Mouse (Mus musculus): Measurements from ENCODE around the gene Adck2. TPM values are rescaled to one million over a fixed set of nuclear protein-coding genes. Genes with fewer than 3 reads are reported as not detected.

Adck2 gene
- polyA plus RNA-seq, 1 experiment: 5.8 TPM

DNA sequence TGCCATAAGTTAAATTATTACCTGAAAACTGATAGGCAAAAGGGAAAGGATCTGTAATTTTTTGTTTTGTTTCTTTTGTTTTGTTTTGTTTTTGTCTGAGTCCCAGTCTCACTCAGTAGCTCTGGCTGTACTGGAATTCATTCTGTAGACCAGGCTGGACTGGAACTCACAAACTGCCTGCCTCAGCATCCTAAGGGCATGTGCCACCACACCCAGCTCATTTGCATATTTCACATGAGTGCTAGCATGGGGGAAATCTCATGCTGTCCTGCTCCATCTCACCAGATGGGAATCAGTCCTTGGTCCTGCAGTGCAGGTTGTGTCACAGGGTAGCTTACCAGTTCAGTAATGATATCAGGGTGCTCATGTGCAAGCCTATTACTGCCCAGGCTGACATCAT is 38.7 kb upstream of the Adck2 start:
- Histone ChIP-seq H3ac (ENCODE audit: control insufficient read depth, insufficient read length, low read depth) (no peak overlapping the region), H3K79me2 (ENCODE audit: control insufficient read depth, insufficient read depth) (no peaks in the 10 kb centered on the region), H3K36me3 (ENCODE audit: control insufficient read depth, insufficient read depth) (no peaks in the 10 kb centered on the region), H3K4me3 (ENCODE audit: insufficient read depth, poor library complexity, severe bottlenecking) (no peak overlapping the region), H3K27me3 (ENCODE audit: control insufficient read depth, insufficient read depth, insufficient read length) (no peaks in the 10 kb centered on the region), H3K79me3 (ENCODE audit: low read depth) (peaks cover 3% of the 10 kb centered on the region)
- TF ChIP-seq MYOG (IDR thresholded peaks at IDR 0.05; ENCODE audit: control insufficient read depth, extremely low read depth, insufficient read length) (no peak), CTCF (IDR thresholded peaks at IDR 0.05; ENCODE audit: control insufficient read depth, insufficient read depth, insufficient read length) (no peak), CEBPB (IDR thresholded peaks at IDR 0.05; ENCODE audit: low read depth) (no peak), MYOD1 (IDR thresholded peaks at IDR 0.05; ENCODE audit: control insufficient read depth, insufficient read length, low read depth) (no peak), FOSL1 (IDR thresholded peaks at IDR 0.05; ENCODE audit: insufficient read depth, low read length, poor library complexity, severe bottlenecking) (no peak), MAX (IDR thresholded peaks at IDR 0.05) (no peak), USF1 (IDR thresholded peaks at IDR 0.05; ENCODE audit: low read depth) (no peak)

DNA sequence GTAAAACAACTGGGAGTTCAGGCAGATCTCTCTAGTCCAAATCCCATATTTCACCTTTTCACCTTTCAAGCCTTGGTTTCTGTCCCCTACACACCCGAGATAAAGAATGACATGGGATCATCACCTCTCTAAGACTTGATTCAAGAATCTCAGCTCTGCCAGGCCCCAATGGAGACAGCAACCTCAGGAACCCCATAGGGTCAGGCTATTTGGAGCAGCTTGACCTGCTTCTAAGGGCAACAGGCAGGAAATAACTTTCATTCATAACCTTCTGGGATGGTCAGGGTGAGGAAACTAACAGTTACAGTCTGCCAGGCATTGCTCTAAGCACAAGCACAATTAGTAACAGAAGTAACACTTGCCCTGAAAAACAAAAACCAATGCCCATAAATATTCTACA is 37.1 kb upstream of the Adck2 start:
- no peak overlapping the region for H3K4me3 ChIP-seq (ENCODE audit: insufficient read depth, poor library complexity, severe bottlenecking)
- no peak for TF ChIP-seq CTCF (IDR thresholded peaks at IDR 0.05; ENCODE audit: control insufficient read depth, insufficient read depth, insufficient read length)
- TF ChIP-seq MYOG (IDR thresholded peaks at IDR 0.05; ENCODE audit: control insufficient read depth, extremely low read depth, insufficient read length): no peak
- no peak for TF ChIP-seq FOSL1 (IDR thresholded peaks at IDR 0.05; ENCODE audit: insufficient read depth, low read length, poor library complexity, severe bottlenecking)
- no peak for TF ChIP-seq MAX (IDR thresholded peaks at IDR 0.05)
- TF ChIP-seq USF1 (IDR thresholded peaks at IDR 0.05; ENCODE audit: low read depth): no peak
- no peak for TF ChIP-seq CEBPB (IDR thresholded peaks at IDR 0.05; ENCODE audit: low read depth)
- no peak for TF ChIP-seq MYOD1 (IDR thresholded peaks at IDR 0.05; ENCODE audit: control insufficient read depth, insufficient read length, low read depth)
- H3K79me2 ChIP-seq (ENCODE audit: control insufficient read depth, insufficient read depth): no peaks in the 10 kb centered on the region
- H3K36me3 ChIP-seq (ENCODE audit: control insufficient read depth, insufficient read depth): no peaks in the 10 kb centered on the region
- H3K79me3 ChIP-seq (ENCODE audit: low read depth): no peaks in the 10 kb centered on the region
- H3ac ChIP-seq (ENCODE audit: control insufficient read depth, insufficient read length, low read depth): no peak overlapping the region
- no peaks in the 10 kb centered on the region for H3K27me3 ChIP-seq (ENCODE audit: control insufficient read depth, insufficient read depth, insufficient read length)

DNA sequence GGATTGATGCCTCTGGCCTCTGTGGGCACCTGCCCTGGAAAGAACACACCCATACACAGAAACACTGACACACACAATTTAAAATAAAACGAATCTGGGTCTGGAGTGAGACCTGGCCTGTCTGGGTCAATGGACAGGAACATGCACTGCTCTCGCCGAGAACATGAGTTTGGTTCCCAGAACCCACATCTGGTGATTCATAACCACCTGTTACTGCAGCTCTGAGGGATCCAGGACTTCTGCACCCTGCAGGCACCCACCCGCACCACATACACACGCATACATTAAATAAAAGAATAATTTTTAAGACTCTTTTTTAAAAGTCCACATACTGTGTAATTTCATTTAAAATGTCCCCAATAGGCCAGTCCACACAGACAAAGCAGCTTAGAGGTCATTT is 36.4 kb upstream of the Adck2 start:
- no peaks in the 10 kb centered on the region for H3K36me3 ChIP-seq (ENCODE audit: control insufficient read depth, insufficient read depth)
- no peak overlapping the region for H3K4me3 ChIP-seq (ENCODE audit: insufficient read depth, poor library complexity, severe bottlenecking)
- no peaks in the 10 kb centered on the region for H3K27me3 ChIP-seq (ENCODE audit: control insufficient read depth, insufficient read depth, insufficient read length)
- H3ac ChIP-seq (ENCODE audit: control insufficient read depth, insufficient read length, low read depth): no peak overlapping the region
- H3K79me3 ChIP-seq (ENCODE audit: low read depth): no peaks in the 10 kb centered on the region
- no peaks in the 10 kb centered on the region for H3K79me2 ChIP-seq (ENCODE audit: control insufficient read depth, insufficient read depth)
- TF ChIP-seq CEBPB (IDR thresholded peaks at IDR 0.05; ENCODE audit: low read depth) (no peak), MYOD1 (IDR thresholded peaks at IDR 0.05; ENCODE audit: control insufficient read depth, insufficient read length, low read depth) (peak; percentile 52)

DNA sequence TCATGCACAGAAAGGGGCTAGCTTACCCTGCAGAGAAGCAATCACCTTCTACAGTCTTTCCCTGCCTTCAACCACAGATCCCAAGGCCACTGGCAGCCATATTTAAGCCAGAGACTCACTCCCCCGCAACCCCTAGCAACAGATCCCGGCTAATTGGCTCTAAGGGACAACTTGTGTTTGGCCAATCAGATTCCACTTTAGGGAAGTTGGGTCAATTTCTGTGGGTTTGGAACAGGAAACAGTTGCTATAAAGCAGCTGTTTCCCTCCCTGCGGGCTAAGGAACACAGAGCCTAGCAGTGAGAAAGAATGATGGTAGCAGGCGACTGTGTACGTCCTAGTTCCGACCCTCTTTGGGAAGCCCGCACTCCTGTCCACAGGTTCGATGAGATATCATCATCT is 35.4 kb upstream of the Adck2 start:
- Histone ChIP-seq H3K36me3 (ENCODE audit: control insufficient read depth, insufficient read depth) (no peaks in the 10 kb centered on the region), H3K79me3 (ENCODE audit: low read depth) (no peaks in the 10 kb centered on the region), H3K4me3 (ENCODE audit: insufficient read depth, poor library complexity, severe bottlenecking) (no peak overlapping the region), H3K27me3 (ENCODE audit: control insufficient read depth, insufficient read depth, insufficient read length) (no peaks in the 10 kb centered on the region), H3ac (ENCODE audit: control insufficient read depth, insufficient read length, low read depth) (no peak overlapping the region), H3K79me2 (ENCODE audit: control insufficient read depth, insufficient read depth) (no peaks in the 10 kb centered on the region)
- no peak for TF ChIP-seq MYOG (IDR thresholded peaks at IDR 0.05; ENCODE audit: control insufficient read depth, extremely low read depth, insufficient read length)
- TF ChIP-seq MYOD1 (IDR thresholded peaks at IDR 0.05; ENCODE audit: control insufficient read depth, insufficient read length, low read depth): no peak

DNA sequence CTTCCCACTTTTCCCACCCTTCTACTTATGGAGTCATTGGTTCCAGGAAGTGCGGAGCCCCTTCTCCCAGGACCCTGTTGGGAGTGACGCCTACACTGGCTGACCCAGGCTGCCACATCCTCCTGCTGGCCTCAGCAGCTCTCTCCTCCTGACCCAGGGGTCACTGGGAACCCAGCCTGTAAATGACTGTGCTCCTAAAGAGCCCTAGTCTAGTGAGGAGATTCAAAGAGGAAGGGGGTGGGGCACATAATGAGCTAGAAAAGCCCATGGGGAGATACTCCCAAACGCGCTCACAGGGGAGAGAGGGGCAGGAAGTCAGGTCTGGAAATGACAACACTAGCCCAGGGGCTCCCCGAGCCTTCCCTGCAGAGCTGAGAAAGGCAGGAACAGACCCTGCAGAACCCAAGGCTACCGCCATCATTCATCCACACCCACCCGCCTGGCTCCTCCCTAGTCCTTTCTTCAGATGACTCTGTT is 34.0 kb upstream of the Adck2 start:
- TF ChIP-seq CTCF (IDR thresholded peaks at IDR 0.05; ENCODE audit: control insufficient read depth, insufficient read depth, insufficient read length) (no peak), CEBPB (IDR thresholded peaks at IDR 0.05; ENCODE audit: low read depth) (no peak), USF1 (IDR thresholded peaks at IDR 0.05; ENCODE audit: low read depth) (no peak)
- no peak overlapping the region for H3K4me3 ChIP-seq (ENCODE audit: insufficient read depth, poor library complexity, severe bottlenecking)
- H3K79me3 ChIP-seq (ENCODE audit: low read depth): no peaks in the 10 kb centered on the region
- no peaks in the 10 kb centered on the region for H3K79me2 ChIP-seq (ENCODE audit: control insufficient read depth, insufficient read depth)
- no peak overlapping the region for H3ac ChIP-seq (ENCODE audit: control insufficient read depth, insufficient read length, low read depth)
- H3K36me3 ChIP-seq (ENCODE audit: control insufficient read depth, insufficient read depth): no peaks in the 10 kb centered on the region
- H3K27me3 ChIP-seq (ENCODE audit: control insufficient read depth, insufficient read depth, insufficient read length): no peaks in the 10 kb centered on the region

DNA sequence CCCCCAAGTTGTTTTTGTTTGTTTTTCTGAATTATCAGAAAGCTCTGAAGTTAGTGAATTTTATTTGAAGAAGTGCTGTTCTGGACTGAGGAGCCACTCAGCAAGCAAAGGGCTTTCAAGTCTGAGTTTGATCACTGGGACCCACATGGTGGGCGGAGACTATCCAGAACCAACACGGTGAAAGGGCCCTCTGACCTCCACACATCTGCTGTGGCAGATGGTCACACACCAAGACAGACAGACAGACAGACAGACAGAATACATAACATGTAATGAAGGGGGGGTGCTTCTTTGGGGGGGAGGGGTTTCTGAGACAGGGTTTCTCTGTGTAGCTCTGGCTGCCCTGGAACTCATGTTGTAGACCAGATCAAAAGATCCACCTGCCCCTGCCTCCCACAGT is 33.1 kb upstream of the Adck2 start:
- no peaks in the 10 kb centered on the region for H3K79me2 ChIP-seq (ENCODE audit: control insufficient read depth, insufficient read depth)
- no peaks in the 10 kb centered on the region for H3K27me3 ChIP-seq (ENCODE audit: control insufficient read depth, insufficient read depth, insufficient read length)
- no peaks in the 10 kb centered on the region for H3K36me3 ChIP-seq (ENCODE audit: control insufficient read depth, insufficient read depth)
- no peak overlapping the region for H3ac ChIP-seq (ENCODE audit: control insufficient read depth, insufficient read length, low read depth)
- no peaks in the 10 kb centered on the region for H3K79me3 ChIP-seq (ENCODE audit: low read depth)
- H3K4me3 ChIP-seq (ENCODE audit: insufficient read depth, poor library complexity, severe bottlenecking): no peak overlapping the region
- TF ChIP-seq MYOD1 (IDR thresholded peaks at IDR 0.05; ENCODE audit: control insufficient read depth, insufficient read length, low read depth) (no peak), CEBPB (IDR thresholded peaks at IDR 0.05; ENCODE audit: low read depth) (no peak), MYOG (IDR thresholded peaks at IDR 0.05; ENCODE audit: control insufficient read depth, extremely low read depth, insufficient read length) (no peak), USF1 (IDR thresholded peaks at IDR 0.05; ENCODE audit: low read depth) (no peak), CTCF (IDR thresholded peaks at IDR 0.05; ENCODE audit: control insufficient read depth, insufficient read depth, insufficient read length) (no peak)
